Mouse (Mus musculus) gastrocnemius, postnatal 25 days (tissue): ENCODE measurements at regions not wholly inside any gene's neighbourhood (a gene's known extent, or its start where the extent isn't known, plus 50 kb on each side); places are given as distances from the start of the nearest gene placed in this dataset.
"Not testable (repeated sequence)": the region's sequence is repeated elsewhere in the genome, so short reads cannot be mapped to it uniquely, and the experiment has no call there.

Experiments used
- DNase-seq: peaks from one replicate; pipeline ENCODE4 v3.0.0; 2022

DNA sequence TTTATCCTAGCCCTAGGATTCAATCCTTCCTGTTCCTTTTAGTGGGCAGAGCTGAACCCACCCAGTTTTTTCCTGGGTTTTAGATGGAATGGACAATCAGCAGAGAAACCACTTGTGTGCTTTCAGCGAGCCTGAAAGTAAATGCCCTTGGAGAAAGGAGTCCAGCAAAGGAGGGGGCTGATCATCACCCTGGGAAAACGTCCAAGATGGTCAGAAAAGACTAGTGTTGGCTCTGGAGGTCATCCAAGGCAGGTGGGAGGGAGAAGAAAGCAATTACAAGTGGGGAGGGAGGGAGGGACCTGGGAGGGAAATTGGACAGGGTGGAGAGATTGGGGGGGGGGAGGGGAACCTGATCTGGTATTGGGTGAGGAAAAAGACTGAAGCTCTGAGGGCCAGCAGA is 55.6 kb upstream of the Zfp366 start:
- DNase-seq = no peak

GRCm38 (mm10) chr13:99128284-99128691 is 56.3 kb upstream of the Zfp366 start:
- DNase-seq = peak; percentile 55

DNA sequence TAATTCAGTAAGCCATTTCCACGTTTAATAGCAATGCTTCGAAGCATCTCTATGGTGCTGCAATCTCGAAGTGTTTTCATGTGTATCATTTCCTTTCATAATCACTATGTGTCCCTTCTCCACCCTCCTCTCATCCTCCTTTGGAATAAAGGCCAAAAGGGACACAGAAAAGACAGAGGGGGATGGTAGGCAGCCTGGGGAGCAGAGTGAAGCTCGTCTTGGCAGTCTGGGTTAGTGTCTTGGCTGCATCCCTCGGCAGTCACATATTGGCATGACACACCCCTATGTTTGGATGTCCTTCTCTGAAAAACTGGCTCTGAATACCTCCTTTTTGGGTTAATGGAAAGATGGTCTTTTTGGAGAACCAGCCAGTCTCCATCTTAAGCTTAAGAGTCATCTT is 56.9 kb upstream of the Zfp366 start:
- DNase-seq = peak; percentile 65

- not testable (repeated sequence) for DNase-seq
These were observed 57.7 kb upstream of the Zfp366 start for GRCm38 (mm10) chr13:99126971-99127370.

DNA sequence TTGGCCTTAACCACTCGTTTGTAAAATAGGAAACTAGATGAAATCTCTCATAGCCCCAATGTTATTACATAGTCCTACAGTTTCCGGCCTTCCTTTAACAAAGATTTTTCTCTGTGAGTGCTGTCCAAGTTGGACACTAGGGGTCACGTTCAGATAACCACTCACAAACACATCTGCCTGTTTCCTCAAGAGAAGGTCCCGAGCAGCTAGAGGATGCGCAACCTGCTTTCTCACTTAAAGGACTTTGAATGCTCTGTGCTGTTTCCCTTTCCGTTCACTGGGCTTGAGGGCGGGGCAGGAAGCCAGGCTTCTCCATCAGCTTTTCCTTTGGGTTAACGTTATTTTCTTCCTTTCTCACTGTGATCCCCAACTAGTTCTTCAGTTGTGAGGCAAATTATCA is 58.1 kb upstream of the Zfp366 start:
- DNase-seq = no peak

- no peak for DNase-seq
These were observed 58.7 kb upstream of the Zfp366 start for GRCm38 (mm10) chr13:99125946-99126345.

- peak; percentile 93 for DNase-seq
These were observed 59.6 kb upstream of the Zfp366 start for GRCm38 (mm10) chr13:99124894-99125570.

- DNase-seq = no peak
These were observed 60.5 kb upstream of the Zfp366 start for GRCm38 (mm10) chr13:99124141-99124540.

DNA sequence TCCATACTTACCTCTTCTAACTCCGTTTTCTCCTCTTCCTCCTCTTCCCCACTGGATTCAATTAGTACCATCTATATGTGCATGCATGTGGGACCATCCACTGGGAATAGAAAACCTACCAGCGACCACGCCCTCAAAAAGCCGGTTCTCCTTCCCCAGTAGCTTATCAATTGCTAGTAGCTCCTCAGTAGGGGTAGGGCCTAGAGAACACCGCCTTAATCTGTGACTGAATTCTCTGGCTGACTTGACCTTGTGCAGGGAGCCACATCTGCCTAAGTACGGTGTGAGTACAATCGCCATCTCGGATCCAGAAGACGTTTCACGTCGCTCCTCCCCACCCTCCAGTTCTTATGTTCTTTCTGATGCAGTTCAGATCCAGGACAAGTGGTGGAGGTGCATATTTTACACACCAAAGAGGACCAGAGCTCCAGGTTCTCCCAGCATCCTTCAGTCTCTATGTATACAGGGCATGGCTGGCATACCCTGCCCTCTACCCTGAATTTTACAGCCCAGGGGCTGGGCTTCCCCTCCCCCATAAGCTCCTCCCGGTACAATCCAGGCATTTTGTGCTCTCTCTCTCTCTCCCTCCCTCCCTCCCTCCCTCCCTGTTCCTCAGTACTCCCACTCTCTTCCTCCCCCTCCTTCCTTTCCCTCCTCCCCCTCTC is 61.0 kb upstream of the Zfp366 start:
- no peak for DNase-seq

GRCm38 (mm10) chr13:99122539-99122938 is 62.1 kb upstream of the Zfp366 start:
- not testable (repeated sequence) for DNase-seq

GRCm38 (mm10) chr13:99121096-99121495 is 63.5 kb upstream of the Zfp366 start:
- DNase-seq = no peak

GRCm38 (mm10) chr13:99119941-99120340 is 64.7 kb upstream of the Zfp366 start:
- no peak for DNase-seq

DNA sequence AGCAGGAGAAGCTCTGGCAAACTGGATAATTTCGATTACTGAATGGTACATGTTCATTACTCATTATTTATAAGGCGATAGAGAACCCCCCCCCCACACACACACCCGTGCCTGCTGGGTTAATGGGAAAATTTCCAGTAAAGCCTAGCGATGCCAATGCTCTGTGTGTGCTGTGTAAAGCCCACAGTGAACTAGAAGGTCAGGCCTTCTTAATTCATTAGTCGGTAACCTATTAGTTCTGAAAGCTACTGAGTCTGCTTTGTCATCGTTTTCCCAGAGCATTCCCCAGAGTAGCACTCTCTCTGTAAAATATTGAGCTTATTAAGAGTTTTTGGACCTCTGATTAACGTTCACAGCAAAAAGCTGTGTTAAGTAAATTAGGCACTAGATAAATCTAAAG is 65.7 kb upstream of the Zfp366 start:
- DNase-seq = no peak

DNA sequence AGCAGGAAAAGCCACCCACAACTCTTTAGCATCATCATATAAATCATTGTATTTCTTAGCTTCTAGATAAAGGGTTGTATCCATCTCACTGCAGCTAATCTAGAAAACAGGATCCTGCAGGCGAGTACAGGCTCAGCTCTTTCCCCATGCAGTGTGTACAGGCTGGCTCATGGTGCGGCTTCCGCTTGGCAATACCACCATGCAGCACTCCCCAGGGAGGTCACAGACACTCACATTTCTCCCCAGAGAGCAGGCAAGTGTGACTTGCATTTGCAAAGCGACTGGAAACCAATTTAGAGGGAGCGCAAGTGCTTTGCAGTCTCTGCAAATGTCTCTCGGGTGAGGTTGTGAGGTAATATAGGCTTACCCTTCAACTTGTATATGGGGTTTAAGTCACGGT is 69.1 kb upstream of the Zfp366 start:
- no peak for DNase-seq

GRCm38 (mm10) chr13:99114565-99114964 is 70.1 kb upstream of the Zfp366 start:
- no peak for DNase-seq

DNA sequence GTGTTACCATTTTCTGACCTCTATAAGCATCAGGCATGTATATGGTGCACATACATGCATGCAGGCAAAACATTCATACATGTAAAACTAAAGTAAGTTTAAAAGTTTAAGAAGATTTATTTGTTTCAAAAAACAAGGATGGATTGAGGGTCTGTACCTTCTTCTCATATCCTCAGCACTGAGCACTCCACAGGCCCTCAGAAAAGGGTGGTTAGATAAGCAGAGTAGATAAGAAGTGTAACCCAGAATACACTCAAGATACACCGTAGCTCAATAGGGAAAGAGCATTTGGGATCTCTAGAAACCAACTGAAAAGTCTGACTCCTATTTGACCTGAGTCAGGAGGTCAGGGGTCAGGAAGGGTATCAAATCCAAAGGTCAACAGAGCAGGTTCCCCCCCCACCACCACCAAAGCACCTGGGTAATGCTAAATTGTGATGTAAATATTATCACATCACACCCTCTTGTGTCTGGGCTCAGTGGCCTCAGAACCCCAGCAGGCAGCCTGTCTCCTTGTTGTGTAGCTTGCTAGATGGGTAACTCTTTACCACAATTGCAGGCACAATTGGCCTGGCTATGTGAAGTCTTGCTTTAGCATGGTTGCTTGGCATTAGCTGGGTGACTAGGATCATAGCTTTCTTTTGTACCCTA is 72.8 kb upstream of the Zfp366 start:
- no peak for DNase-seq

DNA sequence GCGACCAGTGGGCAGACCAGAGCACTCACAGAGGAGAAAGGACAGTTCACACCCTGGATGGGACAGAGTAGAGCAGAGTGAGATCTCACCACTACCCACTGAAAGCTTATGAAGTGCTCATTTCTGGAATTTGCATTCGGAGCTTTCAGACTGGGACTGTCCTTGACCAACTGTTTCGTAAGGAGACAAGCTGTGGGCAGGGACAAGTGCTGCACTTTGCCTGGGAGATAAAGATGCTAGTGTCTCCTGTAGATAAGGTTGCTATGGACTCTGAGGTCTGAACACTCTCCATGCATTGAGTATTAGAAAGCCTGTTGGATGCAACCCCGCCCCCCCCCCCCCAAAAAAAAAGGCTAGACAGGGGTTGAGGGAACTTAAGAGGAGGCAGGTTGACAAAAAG is 76.6 kb upstream of the Zfp366 start:
- no peak for DNase-seq

- DNase-seq = no peak
These were observed 82.4 kb upstream of the Zfp366 start for GRCm38 (mm10) chr13:99102089-99102681.

DNA sequence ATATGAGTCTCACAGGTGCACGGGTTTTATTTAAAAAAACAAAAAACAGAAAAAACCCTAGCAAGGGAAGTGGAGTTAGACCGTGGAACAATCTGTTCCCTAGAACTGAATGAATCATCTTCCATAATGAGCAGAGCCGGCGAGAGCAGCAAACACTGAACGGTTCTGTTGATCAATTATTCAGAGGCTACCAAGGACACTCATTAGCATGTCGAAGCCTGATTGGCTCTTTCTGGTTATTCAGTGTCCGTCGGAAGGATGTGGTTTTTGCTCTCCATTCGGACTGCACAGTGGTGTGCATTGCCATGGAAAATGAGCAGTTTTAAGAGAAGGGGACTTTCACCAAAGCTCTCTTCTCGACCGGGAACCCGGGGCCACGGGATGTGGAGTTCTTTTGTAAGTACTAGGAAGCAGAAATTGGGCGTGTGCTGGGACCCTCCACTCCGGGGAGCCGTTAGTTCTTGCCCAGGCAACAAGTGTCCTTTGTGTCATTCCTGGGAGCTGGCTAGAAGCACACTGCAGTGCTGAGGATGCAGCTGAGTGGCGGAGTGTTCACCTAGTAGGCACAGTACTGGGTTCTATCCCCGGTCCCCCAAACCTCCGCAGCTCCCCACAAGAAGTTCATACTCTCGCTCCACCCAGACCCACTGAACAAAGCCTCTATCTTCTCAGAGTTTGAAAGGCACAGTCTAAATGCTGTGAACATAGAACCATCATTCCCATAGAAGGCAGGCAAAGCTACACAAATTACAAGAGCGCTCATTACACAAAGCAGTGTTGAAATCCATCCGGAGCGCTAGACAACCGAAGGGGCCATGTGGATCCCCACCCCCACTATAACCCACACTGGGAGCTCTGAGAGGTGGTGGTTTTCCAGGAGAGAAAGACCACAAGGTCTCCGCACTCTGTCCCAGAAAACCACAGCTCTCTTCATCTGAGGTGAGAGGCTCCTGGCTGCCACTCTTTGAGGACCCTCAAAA is 83.9 kb upstream of the Zfp366 start:
- DNase-seq = peak; percentile 53

DNA sequence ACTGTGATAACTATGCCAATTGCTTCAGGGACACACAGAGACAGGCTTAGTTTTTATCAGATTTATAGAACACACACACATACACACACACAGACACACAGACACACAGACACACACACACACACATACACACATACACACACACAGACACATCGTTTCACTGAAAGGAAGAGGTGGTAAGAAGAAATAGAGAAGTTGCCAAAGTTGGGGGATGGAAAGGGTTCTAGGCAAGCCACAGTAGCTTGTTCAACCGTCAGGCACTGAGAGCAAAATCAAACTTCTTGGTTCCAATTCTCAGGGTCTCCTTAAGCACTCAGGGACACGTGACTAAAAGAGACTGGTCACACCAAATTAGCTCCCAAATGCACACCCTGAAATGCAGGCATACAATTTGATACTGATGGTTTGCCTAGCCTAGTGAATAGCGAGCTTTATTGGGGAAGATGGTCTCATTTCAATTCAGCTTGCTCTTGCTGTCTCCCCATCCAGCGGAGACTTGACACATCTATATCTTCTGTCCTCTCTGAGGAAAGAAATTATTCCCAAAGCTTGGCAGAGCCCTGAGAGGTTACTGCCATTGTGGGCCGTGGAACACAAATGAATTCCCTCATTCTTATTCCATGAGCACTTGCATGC is 84.7 kb upstream of the Zfp366 start:
- no peak for DNase-seq

- peak; percentile 61 for DNase-seq
These were observed 85.4 kb upstream of the Zfp366 start for GRCm38 (mm10) chr13:99099226-99099625.
